22 mouse cellular contexts compared by ENCODE assay signal in genomic region chr7:128133596-128133995, GRCm38 (mm10). TPM values are rescaled to one million over a fixed set of nuclear protein-coding genes. Genes with fewer than 3 reads are reported as not detected.
DNase-seq lines count a peak whose midpoint lies in the region; ATAC-seq and TF ChIP-seq lines count a peak whose summit lies in the region.
"Had no signal": no experiment of that assay in that cellular context is flagged by ENCODE, and none has a peak within 500 bp of the region (broad histone marks: within the 10 kb centered on the region; RNA-seq: fewer than 3 reads in every experiment).

No protein-coding gene starts in this region.

- no peaks in the 10 kb centered on the region for H3K27me3 ChIP-seq in lung, postnatal 0 days (replicated peaks; ENCODE audit: insufficient read depth, low read length)
- H3K27me3 ChIP-seq: heart, embryonic 12.5 days; liver, embryonic 15.5 days had no signal

- no peak for TF ChIP-seq EP300 in lung, postnatal 0 days (IDR thresholded peaks at IDR 0.05)

- no peaks in the 10 kb centered on the region for H3K9me3 ChIP-seq in lung, postnatal 0 days (ENCODE audit: low read length)
- H3K9me3 ChIP-seq: heart, embryonic 12.5 days; liver, embryonic 15.5 days had no signal

- DNase-seq in lung, postnatal 0 days (ENCODE audit: low spot score) = peak; percentile 48
- DNase-seq in lung, postnatal 10 days = no peak
- DNase-seq in B cell, adult 2 months = peak; percentile 26 to 43
- DNase-seq in monocyte, adult 2 months (ENCODE audit: low read depth in 1 of 2, low spot score in 2 of 2) = peak; percentile 33 to 43
- DNase-seq in adrenal gland, adult 18-20 months (ENCODE audit: low spot score in 2 of 2) = no peak
- DNase-seq in embryo, embryonic 10.5 days (ENCODE audit: low spot score) = no peak
- DNase-seq: adrenal gland, postnatal 25 days; cerebellum, adult 11 months; gastrocnemius, postnatal 10 days; heart, postnatal 4 days; kidney, postnatal 25 days; left cerebral cortex, postnatal 4 days; thymus, adult 2 months had no signal

- 72% methylated on average over 2 of the region's 2 CpGs for WGBS in lung, postnatal 0 days

- H3K36me3 ChIP-seq in lung, postnatal 0 days (ENCODE audit: insufficient read depth, low read length) = no peaks in the 10 kb centered on the region
- H3K36me3 ChIP-seq: heart, embryonic 12.5 days; liver, embryonic 15.5 days had no signal

- no peak overlapping the region for H3K9ac ChIP-seq in lung, postnatal 0 days (replicated peaks; ENCODE audit: low read depth)
- H3K9ac ChIP-seq: heart, embryonic 12.5 days; liver, embryonic 15.5 days had no signal

- no peak overlapping the region for H3K4me3 ChIP-seq in lung, postnatal 0 days (ENCODE audit: low read depth, low read length)
- H3K4me3 ChIP-seq: heart, embryonic 12.5 days; liver, embryonic 15.5 days had no signal

- no peaks in the 10 kb centered on the region for H3K4me1 ChIP-seq in lung, postnatal 0 days (ENCODE audit: insufficient read depth, low read depth, low read length)
- H3K4me1 ChIP-seq: liver, embryonic 15.5 days had no signal

- no peak overlapping the region for H3K27ac ChIP-seq in lung, postnatal 0 days (ENCODE audit: low read length)
- H3K27ac ChIP-seq: liver, embryonic 15.5 days had no signal

- TF ChIP-seq CTCF in lung, postnatal 0 days (IDR thresholded peaks at IDR 0.05) = no peak

- no peak overlapping the region for H3K4me2 ChIP-seq in lung, postnatal 0 days (replicated peaks; ENCODE audit: low read depth, low read length)
- H3K4me2 ChIP-seq: heart, embryonic 12.5 days; liver, embryonic 15.5 days; midbrain, embryonic 11.5 days had no signal

- no peak for ATAC-seq in lung, postnatal 0 days
- ATAC-seq in activated CD4-positive, CD25-positive, alpha-beta regulatory T cell, adult 4 months = peak; percentile 43
- ATAC-seq in erythroid progenitor cell, adult 5-6 weeks (replicated peaks; ENCODE audit: low FRiP score, poor library complexity, severe bottlenecking) = no peak
- ATAC-seq: forebrain, embryonic 14.5 days had no signal

RNA-seq across cellular contexts. Expression of gene Itgax, which starts 4.2 kb away (rescaled TPM):
- polyA plus RNA-seq in lung, postnatal 0 days (2015; fragmentation: Nextera tagmentation; extraction: Ambion mirVana) = 1.6 and 1.7 TPM in 2 replicates
- not detected for polyA plus RNA-seq in activated CD4-positive, CD25-positive, alpha-beta regulatory T cell, adult 4 months (2017; shearing (Covaris generic))
- 1 to 10 TPM; 1.7 to 6.2 TPM for total RNA-seq in adrenal gland, adult 18-20 months (2021)
- 0.42 and 1.1 TPM in 2 replicates for total RNA-seq in erythroid progenitor cell, adult 5-6 weeks (2015; ENCODE audit: low replicate concordance)
- total RNA-seq in erythroid progenitor cell, adult 5-6 weeks (2017; ENCODE audit: low replicate concordance) = 0.83 and 1.2 TPM in 2 replicates
- total RNA-seq: layer of hippocampus, postnatal 10 days had no signal
- polyA plus RNA-seq: neural tube, embryonic 11.5 days had no signal

RNA-seq across cellular contexts. Expression of gene Itgad, which starts 20.6 kb away (rescaled TPM):
- 0.14 and 0.24 TPM in 2 replicates for polyA plus RNA-seq in lung, postnatal 0 days (2015; fragmentation: Nextera tagmentation; extraction: Ambion mirVana)
- under 1 TPM in 1 of 2 experiments, not detected in 1; 0.40 TPM for polyA plus RNA-seq in activated CD4-positive, CD25-positive, alpha-beta regulatory T cell, adult 4 months (2017; shearing (Covaris generic))
- under 1 TPM in 1 of 2 experiments, not detected in 1; 0.22 TPM for total RNA-seq in adrenal gland, adult 18-20 months (2021)
- 14.1 and 18.9 TPM in 2 replicates for total RNA-seq in erythroid progenitor cell, adult 5-6 weeks (2015; ENCODE audit: low replicate concordance)
- 5.6 and 15.5 TPM in 2 replicates for total RNA-seq in erythroid progenitor cell, adult 5-6 weeks (2017; ENCODE audit: low replicate concordance)
- total RNA-seq: adrenal gland, postnatal 25 days had no signal
- polyA plus RNA-seq: forebrain, embryonic 14.5 days; heart, embryonic 12.5 days; intestine, embryonic 14.5 days; midbrain, embryonic 11.5 days; neural tube, embryonic 11.5 days had no signal

Comparison
In these comparisons a context has a peak if more than half of its experiments do, and no peak if none do; other contexts are left out.
1. DNase-seq: peak in lung, postnatal 0 days (single experiment), B cell, adult 2 months (2 of 2) and monocyte, adult 2 months (2 of 2); none in lung, postnatal 10 days (single experiment), adrenal gland, adult 18-20 months (0 of 2) and embryo, embryonic 10.5 days (single experiment).
2. RNA of gene Itgad, which starts 20.6 kb away (total RNA-seq): 5.6 to 18.9 TPM in erythroid progenitor cell, adult 5-6 weeks; 0.22 TPM in adrenal gland, adult 18-20 months; every median in the first group is over 4 times any median in the second.